Mouse (Mus musculus): ENCODE results near the gene Olfr483.

DNA sequence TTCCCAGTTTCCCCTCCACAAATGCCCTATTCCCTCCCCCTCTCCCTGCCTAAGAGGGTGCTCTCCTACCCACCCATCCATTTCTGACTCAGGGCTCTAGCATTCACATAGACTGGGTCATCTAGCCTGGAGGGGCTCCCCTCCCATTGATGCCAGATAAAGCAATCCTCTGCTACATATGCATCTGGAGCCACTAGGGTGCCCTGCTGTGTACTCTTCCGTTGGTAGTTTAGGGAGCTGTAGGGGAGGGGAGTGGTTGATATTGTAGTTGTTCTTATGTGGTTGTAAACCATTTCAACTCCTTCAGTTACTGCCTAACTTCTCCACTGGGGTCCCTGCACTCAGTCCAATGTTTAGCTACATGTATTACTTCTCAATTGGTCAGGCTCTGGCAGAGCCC lies 20.0 kb downstream of the Olfr483 start:
- TF ChIP-seq TAL1 (IDR thresholded peaks at IDR 0.05; ENCODE audit: low read length) (no peak), GATA1 (IDR thresholded peaks at IDR 0.05; ENCODE audit: low read length) (no peak)

All from erythroblast, embryonic 14.5 days (primary cell).